Comparison of ENCODE assay signal across 12 mouse cellular contexts in the genomic region with DNA sequence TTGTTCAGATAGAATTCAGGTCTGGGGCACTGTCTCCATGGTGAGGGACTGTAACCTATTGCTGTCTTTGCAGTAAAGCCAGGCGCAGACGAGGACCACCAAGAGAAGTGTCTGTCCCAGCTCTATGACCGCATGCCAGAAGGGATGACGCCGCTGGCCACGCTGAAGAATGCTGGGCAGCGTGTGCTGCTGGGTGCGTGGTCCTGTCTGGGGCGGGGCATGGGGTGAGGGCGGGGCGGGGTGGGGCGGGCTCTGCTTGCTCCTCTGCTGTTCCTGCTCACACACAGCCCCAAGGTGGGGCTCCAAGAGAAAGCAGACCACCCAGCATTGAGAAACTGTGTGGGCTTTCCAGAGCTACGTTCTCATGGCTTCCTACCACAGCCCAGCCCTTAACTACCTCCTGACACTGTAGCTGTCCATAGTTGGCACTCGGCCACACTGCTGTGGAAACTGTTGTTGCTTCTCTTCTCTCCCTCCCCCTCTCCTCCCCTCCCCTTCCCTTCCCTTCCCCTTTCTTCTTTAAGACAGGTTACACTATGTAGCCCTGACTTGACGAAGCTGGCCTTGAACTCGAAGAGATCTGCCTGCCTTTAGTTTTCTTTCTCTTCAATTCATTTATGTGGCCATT. TPM values are rescaled to one million over a fixed set of nuclear protein-coding genes. Genes with fewer than 3 reads are reported as not detected.
A peak's percentile ranks its signal among the peaks of the same experiment; 100 is the strongest.
DNase-seq lines count a peak whose midpoint lies in the region; ATAC-seq lines count a peak whose summit lies in the region.
"Had no signal": no experiment of that assay in that cellular context is flagged by ENCODE, and none has a peak within 500 bp of the region (broad histone marks: within the 10 kb centered on the region; RNA-seq: fewer than 3 reads in every experiment).

No protein-coding gene starts in this region.

- no peak overlapping the region for H3K27ac ChIP-seq in liver, embryonic 11.5 days (ENCODE audit: low read depth, low read length)
- H3K27ac ChIP-seq in embryonic facial prominence, embryonic 10.5 days (replicated peaks) = no peak overlapping the region
- no peak overlapping the region for H3K27ac ChIP-seq in limb, embryonic 15.5 days
- H3K27ac ChIP-seq: gastrocnemius, adult 2 months had no signal

- DNase-seq in liver, embryonic 11.5 days (ENCODE audit: low spot score) = no peak
- DNase-seq in liver = no peak
- peak; percentile 63 for DNase-seq in MEL-GATA-1-ER (ENCODE audit: extremely low read depth, low read depth)
- no peak for DNase-seq in embryonic facial prominence, embryonic 10.5 days (ENCODE audit: low spot score)
- DNase-seq in spleen, postnatal 4 days (ENCODE audit: low spot score in 2 of 2) = no peak
- no peak for DNase-seq in Muller cell, postnatal 12 days (ENCODE audit: inconsistent ontology term)
- DNase-seq: embryo, embryonic 11 days; gastrocnemius, adult 2 months; kidney, postnatal 10 days; spleen, adult 18-20 months had no signal

- 0 out of 2 replicates have a peak, but pooled peaks cover 4% of the 10 kb centered on the region for H3K4me1 ChIP-seq in liver, embryonic 11.5 days (replicated peaks; ENCODE audit: control insufficient read depth, insufficient read depth, low read length)
- peaks cover 16% of the 10 kb centered on the region; the same call in 1 of the 2 replicates for H3K4me1 ChIP-seq in embryonic facial prominence, embryonic 10.5 days
- no peaks in the 10 kb centered on the region; the same call in 1 of the 2 replicates for H3K4me1 ChIP-seq in limb, embryonic 15.5 days

- no peaks in the 10 kb centered on the region for H3K9me3 ChIP-seq in liver, embryonic 11.5 days (ENCODE audit: control insufficient read depth, low read length)
- no peaks in the 10 kb centered on the region for H3K9me3 ChIP-seq in embryonic facial prominence, embryonic 10.5 days
- no peaks in the 10 kb centered on the region for H3K9me3 ChIP-seq in limb, embryonic 15.5 days

- peak overlapping the region; percentile 7; the same call in 1 of the 2 replicates for H3K4me2 ChIP-seq in liver, embryonic 11.5 days
- no peak overlapping the region for H3K4me2 ChIP-seq in limb, embryonic 15.5 days

- 43% methylated on average over 16 of the region's 16 CpGs for WGBS in liver, embryonic 11.5 days
- 48% methylated on average over 16 of the region's 16 CpGs for WGBS in embryonic facial prominence, embryonic 10.5 days
- WGBS in limb, embryonic 15.5 days = 37% methylated on average over 16 of the region's 16 CpGs

- no peak overlapping the region for H3K4me3 ChIP-seq in liver, embryonic 11.5 days (ENCODE audit: low read depth, low read length)
- H3K4me3 ChIP-seq in embryonic facial prominence, embryonic 10.5 days = peak overlapping the region; percentile 18; the same call in 1 of the 2 replicates
- no peak overlapping the region for H3K4me3 ChIP-seq in limb, embryonic 15.5 days
- H3K4me3 ChIP-seq: gastrocnemius, adult 2 months had no signal

- ATAC-seq in liver, embryonic 11.5 days (replicated peaks; ENCODE audit: low FRiP score) = peak; percentile 43
- peak; percentile 30; the same call in 1 of the 2 replicates for ATAC-seq in limb, embryonic 15.5 days (ENCODE audit: insufficient number of reproducible peaks, low FRiP score, low TSS enrichment, low read depth)
- ATAC-seq: Patski had no signal

- H3K36me3 ChIP-seq in liver, embryonic 11.5 days (ENCODE audit: control insufficient read depth, insufficient read depth, low read length) = no peaks in the 10 kb centered on the region
- H3K36me3 ChIP-seq in embryonic facial prominence, embryonic 10.5 days (replicated peaks) = no peaks in the 10 kb centered on the region
- H3K36me3 ChIP-seq in limb, embryonic 15.5 days = no peaks in the 10 kb centered on the region

- H3K9ac ChIP-seq in liver, embryonic 11.5 days (ENCODE audit: low read depth, low read length) = no peak overlapping the region
- H3K9ac ChIP-seq in limb, embryonic 15.5 days = no peak overlapping the region

- no peaks in the 10 kb centered on the region for H3K27me3 ChIP-seq in liver, embryonic 11.5 days (replicated peaks; ENCODE audit: control insufficient read depth, insufficient read depth, low read length)
- H3K27me3 ChIP-seq in embryonic facial prominence, embryonic 10.5 days (replicated peaks; ENCODE audit: low read depth, poor library complexity, severe bottlenecking) = no peaks in the 10 kb centered on the region
- no peaks in the 10 kb centered on the region for H3K27me3 ChIP-seq in limb, embryonic 15.5 days
- H3K27me3 ChIP-seq: Patski had no signal

RNA-seq across cellular contexts. Expression of a gene that starts 17.0 kb away (rescaled TPM):
- polyA plus RNA-seq in liver, embryonic 11.5 days (2014; fragmentation: Nextera tagmentation; extraction: Ambion mirVana) = 40.0 and 43.6 TPM in 2 replicates
- polyA plus RNA-seq in embryonic facial prominence, embryonic 10.5 days (2016; fragmentation: Nextera tagmentation; extraction: Ambion mirVana) = 17.6 and 20.5 TPM in 2 replicates
- 15.6 and 16.0 TPM in 2 replicates for polyA plus RNA-seq in limb, embryonic 15.5 days (2015; fragmentation: Nextera tagmentation; extraction: Ambion mirVana)

RNA-seq across cellular contexts. Expression of a gene that starts 17.2 kb away (rescaled TPM):
- polyA plus RNA-seq in liver, embryonic 11.5 days (2014; fragmentation: Nextera tagmentation; extraction: Ambion mirVana) = 33.4 and 33.7 TPM in 2 replicates
- polyA plus RNA-seq in embryonic facial prominence, embryonic 10.5 days (2016; fragmentation: Nextera tagmentation; extraction: Ambion mirVana) = 59.0 and 63.3 TPM in 2 replicates
- 34.6 and 34.9 TPM in 2 replicates for polyA plus RNA-seq in limb, embryonic 15.5 days (2015; fragmentation: Nextera tagmentation; extraction: Ambion mirVana)

RNA-seq across cellular contexts. Expression of a gene that starts 45.6 kb away (rescaled TPM):
- 6.1 and 6.8 TPM in 2 replicates for polyA plus RNA-seq in liver, embryonic 11.5 days (2014; fragmentation: Nextera tagmentation; extraction: Ambion mirVana)
- polyA plus RNA-seq in embryonic facial prominence, embryonic 10.5 days (2016; fragmentation: Nextera tagmentation; extraction: Ambion mirVana) = 5.2 and 5.5 TPM in 2 replicates
- 2.8 and 2.9 TPM in 2 replicates for polyA plus RNA-seq in limb, embryonic 15.5 days (2015; fragmentation: Nextera tagmentation; extraction: Ambion mirVana)
